Mouse (Mus musculus) liver, embryonic 11.5 days (tissue): ENCODE results near the gene Ociad2. TPM values are rescaled to one million over a fixed set of nuclear protein-coding genes. Genes with fewer than 3 reads are reported as not detected.

Experiments used
- ATAC-seq: fragments of 200-750 bp; cut with Nextera tagmentation; replicated peaks from 2 replicates; pipeline ENCODE4 v1.8.0; 2017; ENCODE audit warnings: moderate number of reproducible peaks, mild to moderate bottlenecking, moderate TSS enrichment, moderate library complexity; ENCODE audit not compliant: low FRiP score
- DNase-seq: peaks from one replicate; pipeline ENCODE4 v3.0.0-alpha.2; 2017; ENCODE audit warnings: low spot score
- H3K27ac ChIP-seq: fragments of 300-500 bp; sonication (generic); 2 replicates; pipeline ENCODE4 v1.5.1; 2014; ENCODE audit warnings: mild to moderate bottlenecking, low read depth, low read length, control low read depth
- H3K27me3 ChIP-seq: fragments of 300-500 bp; sonication (generic); replicated peaks from 2 replicates; pipeline ENCODE4 v1.6.1; 2014; ENCODE audit warnings: low read length, mixed read lengths; ENCODE audit not compliant: control insufficient read depth, insufficient read depth
- H3K36me3 ChIP-seq: fragments of 300-500 bp; sonication (generic); 2 replicates; pipeline ENCODE4 v1.6.1; 2014; ENCODE audit warnings: mild to moderate bottlenecking, low read length, moderate library complexity, mixed read lengths; ENCODE audit not compliant: control insufficient read depth, insufficient read depth
- H3K4me1 ChIP-seq: fragments of 300-500 bp; sonication (generic); replicated peaks from 2 replicates; pipeline ENCODE4 v1.6.1; 2014; ENCODE audit warnings: low read length, mixed read lengths; ENCODE audit not compliant: control insufficient read depth, insufficient read depth
- H3K4me2 ChIP-seq: fragments of 300-500 bp; sonication (generic); 2 replicates; pipeline ENCODE4 v1.6.1; 2014; ENCODE audit warnings: mild to moderate bottlenecking, control low read depth, moderate library complexity
- H3K4me3 ChIP-seq: fragments of 300-500 bp; sonication (generic); 2 replicates; pipeline ENCODE4 v1.5.1; 2014; ENCODE audit warnings: low read depth, low read length, control low read depth
- H3K9ac ChIP-seq: fragments of 300-500 bp; sonication (generic); 2 replicates; pipeline ENCODE4 v1.6.1; 2014; ENCODE audit warnings: low read depth, low read length, control low read depth
- H3K9me3 ChIP-seq: fragments of 300-500 bp; sonication (generic); 2 replicates; pipeline ENCODE4 v1.6.1; 2016; ENCODE audit warnings: low read length, inconsistent platforms, mixed read lengths; ENCODE audit not compliant: control insufficient read depth
- WGBS: fragments of 180-500 bp; shearing (Covaris S2); extraction: QIAGEN DNeasy Blood & Tissue Kit; methylation state at CpG from one replicate; pipeline ENCODE4 v1.1.7; 2014; 5-methylcytosine and 5-hydroxymethylcytosine counted together
- polyA plus RNA-seq: library from polyadenylated mRNA; unstranded; fragments of >200 nt; fragmentation: Nextera tagmentation; extraction: Ambion mirVana; gene quantifications from 2 replicates; pipeline ENCODE4 v1.2.1, GENCODE M21; 2014

The Ociad2 gene
- polyA plus RNA-seq, 1 experiment from 2014 or later, result 7.0 TPM

DNA sequence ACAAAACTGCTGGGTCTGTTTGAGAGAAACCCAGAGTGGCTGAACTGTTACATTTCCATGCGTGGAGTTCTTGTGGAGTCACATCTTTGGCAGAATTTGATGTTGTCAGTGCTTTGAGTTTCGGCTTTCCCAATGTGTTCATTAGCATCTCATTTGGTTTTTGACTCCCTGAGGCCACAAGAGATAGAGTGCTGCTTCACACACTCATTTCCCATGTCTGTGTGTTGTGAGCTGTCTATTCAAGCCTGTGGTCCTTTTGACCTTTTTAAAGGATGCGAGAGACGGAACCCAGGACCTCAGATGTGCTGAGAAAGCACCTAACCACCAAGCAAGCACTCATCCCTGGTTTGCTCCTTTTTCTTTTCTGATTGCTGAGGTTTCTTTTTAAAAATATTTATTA is 4.4 kb upstream of the Ociad2 start:
- no peaks in the 10 kb centered on the region for H3K9me3 ChIP-seq
- no peak overlapping the region for H3K9ac ChIP-seq
- no peak for ATAC-seq
- H3K27me3 ChIP-seq, result peaks cover 5% of the 10 kb centered on the region
- no peak overlapping the region for H3K4me2 ChIP-seq
- 88% methylated on average over 4 of the region's 4 CpGs for WGBS
- no peak overlapping the region for H3K27ac ChIP-seq
- no peaks in the 10 kb centered on the region for H3K36me3 ChIP-seq
- DNase-seq, result no peak
- no peak overlapping the region for H3K4me3 ChIP-seq
- H3K4me1 ChIP-seq, result no peaks in the 10 kb centered on the region

DNA sequence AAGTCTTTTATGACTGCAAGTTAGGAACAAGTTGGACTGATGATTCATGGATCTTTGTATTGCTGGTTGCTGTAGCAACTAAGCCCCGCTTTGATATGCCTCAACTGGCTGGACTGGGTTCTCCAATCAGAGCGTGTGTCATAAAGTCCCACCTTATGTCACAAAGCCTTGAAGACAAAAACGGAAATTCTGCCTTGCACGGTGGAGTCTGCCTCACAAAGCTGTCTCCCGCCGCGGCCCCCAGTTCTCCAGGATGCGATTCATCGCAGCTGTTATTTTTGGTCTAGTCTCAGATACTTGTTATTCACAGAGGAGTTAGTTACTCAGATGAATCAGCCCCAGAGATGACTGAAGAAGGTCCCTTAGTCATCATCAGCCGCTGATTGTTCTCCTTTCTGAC is 3.5 kb upstream of the Ociad2 start:
- Histone ChIP-seq H3K9me3 (no peaks in the 10 kb centered on the region), H3K36me3 (no peaks in the 10 kb centered on the region), H3K27me3 (peaks cover 5% of the 10 kb centered on the region), H3K4me1 (no peaks in the 10 kb centered on the region), H3K4me3 (no peak overlapping the region), H3K27ac (no peak overlapping the region), H3K9ac (no peak overlapping the region), H3K4me2 (no peak overlapping the region)
- DNase-seq (no peak), ATAC-seq (no peak)
- WGBS, result 77% methylated on average over 10 of the region's 10 CpGs

DNA sequence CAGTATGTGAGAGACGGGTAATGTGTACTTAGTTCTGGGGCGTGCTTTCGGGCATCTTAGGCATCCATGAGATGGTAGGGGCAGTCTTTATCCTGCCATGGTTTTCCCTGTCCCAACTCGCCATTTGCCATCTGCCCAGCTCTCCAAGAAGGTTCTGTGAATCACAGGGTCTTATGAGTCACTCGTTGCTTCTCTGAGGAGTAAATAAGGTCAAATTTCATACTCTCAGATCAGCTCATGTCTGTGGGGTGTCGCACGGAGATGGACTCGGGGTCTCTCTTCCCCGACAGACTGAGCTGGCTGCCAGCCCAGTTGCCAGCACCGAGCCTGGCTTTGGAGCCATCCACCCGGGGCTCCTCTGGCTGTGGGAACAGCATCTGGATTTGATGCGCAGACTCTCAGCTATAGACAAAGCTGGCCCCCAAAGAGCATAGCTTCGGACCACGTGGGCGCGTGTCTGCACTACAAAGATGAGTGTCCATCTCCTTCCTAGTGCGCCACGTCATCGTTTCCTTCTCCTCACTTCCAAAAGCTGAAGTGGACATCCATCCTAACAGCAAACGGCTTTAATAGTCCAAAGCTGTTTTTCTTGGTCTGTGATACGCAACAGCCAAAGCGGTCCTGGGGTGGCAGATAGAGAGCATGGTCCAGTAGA is 2.0 kb upstream of the Ociad2 start:
- no peaks in the 10 kb centered on the region for H3K36me3 ChIP-seq
- WGBS, result 86% methylated on average over 22 of the region's 22 CpGs
- H3K4me1 ChIP-seq, result 0 out of 2 replicates have a peak, but pooled peaks cover 2% of the 10 kb centered on the region
- ATAC-seq, result no peak
- H3K27ac ChIP-seq, result no peak overlapping the region
- H3K4me2 ChIP-seq, result no peak overlapping the region
- DNase-seq, result no peak
- no peaks in the 10 kb centered on the region for H3K9me3 ChIP-seq
- H3K9ac ChIP-seq, result no peak overlapping the region
- no peak overlapping the region for H3K4me3 ChIP-seq
- peaks cover 5% of the 10 kb centered on the region for H3K27me3 ChIP-seq

DNA sequence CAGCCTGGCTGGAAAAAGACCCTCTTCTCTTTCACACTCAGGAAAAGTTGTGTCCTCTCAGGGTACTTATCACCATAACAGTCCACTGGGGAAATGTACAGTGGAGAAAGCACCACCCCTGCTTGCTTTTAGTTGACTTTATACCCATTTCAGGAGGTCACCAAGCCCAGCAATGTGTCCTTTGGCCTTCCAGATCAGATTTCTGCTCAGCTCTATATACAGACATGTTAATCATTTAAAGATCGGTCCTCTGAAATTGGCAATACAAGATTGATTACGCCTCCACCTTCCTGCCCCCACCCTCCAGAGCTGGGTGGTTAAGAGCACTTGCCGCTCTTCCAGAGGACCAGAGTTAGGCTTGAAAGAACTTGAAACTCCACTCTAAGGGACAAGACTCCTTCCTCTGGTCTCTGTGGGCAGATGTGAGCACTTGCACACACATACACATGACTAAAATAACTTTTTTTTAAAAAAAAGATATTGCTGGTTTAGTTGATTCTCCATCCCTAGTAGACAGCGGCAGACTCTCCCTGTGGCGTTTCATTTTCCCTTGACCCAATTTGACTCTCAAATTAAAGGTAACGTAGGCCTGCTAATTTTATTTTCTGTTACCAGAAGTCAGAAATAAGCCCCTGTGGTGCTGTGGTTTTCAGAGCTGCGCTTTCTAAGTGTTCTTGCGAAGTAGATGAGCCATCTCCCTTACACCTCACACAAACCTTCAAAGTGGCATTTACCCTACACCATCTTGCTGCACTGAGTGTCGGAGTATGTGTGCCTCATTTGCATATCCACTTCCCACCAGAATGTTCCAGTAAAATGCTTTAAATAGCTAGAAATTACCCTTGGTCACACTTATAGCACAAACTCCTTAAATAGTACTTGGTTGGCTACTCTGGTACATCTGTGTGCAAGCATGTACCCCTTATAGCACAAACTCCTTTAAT is 777 bp downstream of the Ociad2 start:
- H3K27ac ChIP-seq, result no peak overlapping the region
- H3K27me3 ChIP-seq, result no peaks in the 10 kb centered on the region; the same call in 1 of the 2 replicates
- no peak overlapping the region for H3K4me3 ChIP-seq
- H3K9me3 ChIP-seq, result no peaks in the 10 kb centered on the region
- ATAC-seq (no peak), DNase-seq (no peak)
- no peak overlapping the region for H3K9ac ChIP-seq
- WGBS, result 86% methylated on average over 9 of the region's 9 CpGs
- 0 out of 2 replicates have a peak, but pooled peaks cover 2% of the 10 kb centered on the region for H3K4me1 ChIP-seq
- no peak overlapping the region for H3K4me2 ChIP-seq
- H3K36me3 ChIP-seq, result no peaks in the 10 kb centered on the region

DNA sequence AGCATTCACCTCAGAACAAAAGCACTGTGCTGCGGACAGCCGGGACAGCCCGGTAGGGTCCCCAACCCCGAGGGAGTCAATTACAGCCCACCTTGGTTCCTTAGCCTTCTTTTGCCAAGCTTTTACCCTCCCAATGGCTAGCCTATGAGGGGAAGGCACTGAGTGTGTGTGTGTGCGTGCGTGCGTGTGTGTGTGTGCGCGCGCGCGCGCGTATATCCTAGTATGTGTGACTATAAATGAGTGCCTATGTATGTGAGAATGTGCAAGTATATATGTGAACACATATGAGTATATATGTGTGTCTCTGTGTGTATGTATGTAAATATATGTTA is 2.0 kb downstream of the Ociad2 start:
- no peaks in the 10 kb centered on the region for H3K27me3 ChIP-seq
- ATAC-seq, result no peak

DNA sequence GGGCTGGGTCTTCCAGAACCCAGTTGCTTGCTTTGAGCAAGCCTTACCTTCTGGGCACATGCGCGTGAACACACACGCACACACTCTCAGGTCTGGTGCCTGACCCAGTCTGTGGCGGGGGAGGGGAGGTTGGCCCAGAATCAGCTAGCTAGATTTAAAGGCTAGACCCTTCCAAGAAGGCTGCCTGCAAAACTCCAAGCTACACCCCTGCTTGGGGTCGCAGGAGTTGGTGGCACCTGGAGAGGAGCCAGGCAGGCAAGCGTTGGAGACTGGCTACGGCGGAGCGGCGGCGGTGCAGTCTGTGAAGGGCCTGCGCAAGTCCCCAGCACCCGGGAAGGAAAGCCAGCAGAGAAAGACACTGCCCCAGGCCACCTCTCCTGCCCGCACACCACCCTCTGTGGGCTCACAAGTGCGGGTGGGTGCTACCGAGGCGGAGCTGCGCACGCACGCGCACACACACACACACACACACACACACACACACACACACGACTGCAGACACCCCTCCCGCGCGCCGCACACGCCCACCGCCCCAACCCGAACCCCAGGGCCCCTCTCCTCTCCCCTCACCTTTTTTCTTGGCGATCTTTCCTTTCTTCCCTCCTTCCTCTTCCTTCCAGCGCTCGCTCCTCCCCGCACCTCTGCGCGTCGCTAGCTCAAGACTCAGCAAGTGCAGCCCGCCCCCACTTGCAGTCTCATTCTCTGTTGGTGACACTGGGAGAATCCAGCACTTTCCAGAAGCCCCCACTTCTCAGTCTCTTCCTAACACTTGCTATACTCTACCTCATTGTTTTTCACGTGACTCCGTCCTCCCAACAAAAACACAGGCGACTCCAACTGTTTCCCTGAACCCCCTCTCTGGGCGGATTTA is 2.6 kb downstream of the Ociad2 start:
- Histone ChIP-seq H3K9ac (peak overlapping the region; percentile 69), H3K36me3 (no peaks in the 10 kb centered on the region), H3K4me1 (0 out of 2 replicates have a peak, but pooled peaks cover 2% of the 10 kb centered on the region), H3K4me3 (peak overlapping the region; percentile 59), H3K4me2 (peak overlapping the region; percentile 90), H3K27me3 (no peaks in the 10 kb centered on the region), H3K9me3 (no peaks in the 10 kb centered on the region), H3K27ac (no peak overlapping the region)
- WGBS, result 4% methylated on average over 39 of the region's 41 CpGs
- ATAC-seq (peak; percentile 63; the same call in 1 of the 2 replicates), DNase-seq (peak; percentile 54)

More for the DNA sequence above, 2.0 kb downstream of the Ociad2 start:
- DNase-seq, result no peak
- Histone ChIP-seq H3K4me1 (0 out of 2 replicates have a peak, but pooled peaks cover 2% of the 10 kb centered on the region), H3K4me3 (peak overlapping the region; percentile 59), H3K27ac (no peak overlapping the region), H3K9ac (peak overlapping the region; percentile 69), H3K9me3 (no peaks in the 10 kb centered on the region), H3K36me3 (no peaks in the 10 kb centered on the region), H3K4me2 (peak overlapping the region; percentile 90)
- 57% methylated on average over 14 of the region's 14 CpGs for WGBS

DNA sequence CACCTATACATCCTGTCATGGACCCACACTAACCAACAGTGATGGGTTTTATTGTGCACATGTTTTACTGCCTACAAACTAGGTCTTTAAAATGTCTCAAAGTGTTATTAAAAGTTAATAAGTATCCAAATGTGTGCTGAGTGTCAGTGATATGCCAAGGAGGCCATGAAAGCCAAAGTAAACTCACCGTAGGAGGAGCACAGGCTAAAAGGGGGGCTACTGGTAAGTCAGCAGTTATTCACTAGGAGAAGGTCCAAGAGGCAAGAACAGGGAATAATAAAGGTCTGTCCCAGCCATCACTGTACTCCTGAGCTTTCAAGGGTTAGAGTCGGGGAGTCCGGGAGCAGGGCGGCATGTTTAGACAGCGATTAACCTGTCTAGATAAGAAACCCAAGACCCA is 4.4 kb downstream of the Ociad2 start:
- no peak overlapping the region for H3K9ac ChIP-seq
- no peaks in the 10 kb centered on the region for H3K27me3 ChIP-seq
- ATAC-seq (no peak), DNase-seq (no peak)
- no peak overlapping the region for H3K4me3 ChIP-seq
- H3K27ac ChIP-seq, result no peak overlapping the region
- no peaks in the 10 kb centered on the region for H3K36me3 ChIP-seq
- WGBS, result 57% methylated on average over 5 of the region's 5 CpGs
- no peak overlapping the region for H3K4me2 ChIP-seq
- H3K4me1 ChIP-seq, result 0 out of 2 replicates have a peak, but pooled peaks cover 2% of the 10 kb centered on the region
- no peaks in the 10 kb centered on the region for H3K9me3 ChIP-seq

DNA sequence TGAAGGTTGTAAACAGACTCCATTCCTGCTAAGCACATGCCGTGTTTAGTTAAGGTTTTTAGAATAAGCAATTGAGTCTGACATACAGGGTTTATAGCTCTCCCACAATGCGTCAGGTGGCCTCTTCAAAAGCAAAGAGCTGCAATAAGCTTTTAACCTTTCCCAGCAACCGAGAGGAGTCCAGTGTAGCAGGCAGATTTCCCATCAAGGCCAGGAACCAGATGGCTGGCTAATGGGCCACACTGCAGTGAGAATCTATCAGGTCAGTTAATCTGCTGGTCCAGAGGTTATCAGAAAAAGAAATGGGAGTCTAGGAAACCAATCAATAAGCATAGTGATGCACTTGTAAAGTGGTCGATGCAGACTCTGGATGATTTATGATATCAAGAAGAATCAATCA is 9.8 kb downstream of the Ociad2 start:
- no peaks in the 10 kb centered on the region for H3K27me3 ChIP-seq
- H3K9ac ChIP-seq, result no peak overlapping the region
- no peak overlapping the region for H3K4me2 ChIP-seq
- no peak overlapping the region for H3K4me3 ChIP-seq
- no peak overlapping the region for H3K27ac ChIP-seq
- ATAC-seq (no peak), DNase-seq (no peak)
- H3K4me1 ChIP-seq, result no peaks in the 10 kb centered on the region
- no peaks in the 10 kb centered on the region for H3K9me3 ChIP-seq
- 48% methylated on average over 4 of the region's 4 CpGs for WGBS
- no peaks in the 10 kb centered on the region for H3K36me3 ChIP-seq
